Mouse (Mus musculus) kidney, adult 2 months (tissue): ENCODE results near the gene Trim44.

Experiments
- CTCF ChIP-seq: fragments of 200-500 bp; conservative IDR thresholded peaks from 2 replicates; pipeline ENCODE4 v1.5.1; 2011; ENCODE audit warnings: low read depth, mild to moderate bottlenecking, control low read depth, low read length, moderate library complexity, mixed read lengths; ENCODE audit not compliant: insufficient read depth, insufficient read length
- POLR2A ChIP-seq: fragments of 200-500 bp; IDR thresholded peaks from one replicate; pipeline ENCODE4 v1.6.1; 2011; ENCODE audit warnings: low read depth, low read length, control low read depth

GRCm38 (mm10) chr2:102362896-102363530, 44.6 kb downstream of the Trim44 start:
- no peak for TF ChIP-seq POLR2A
- no peak for TF ChIP-seq CTCF
